Mouse (Mus musculus) layer of hippocampus, adult 9-11 months (tissue): ENCODE data around the gene Tgif2.
"Not testable (repeated sequence)": the region's sequence is repeated elsewhere in the genome, so short reads cannot be mapped to it uniquely, and the experiment has no call there.

Experiments used
- DNase-seq: peaks from one replicate; pipeline ENCODE4 v3.0.0; 2022

The Tgif2 gene

GRCm38 (mm10) chr2:156839319-156840191, at the start of gene Tgif2:
Gene Tgif2, plus strand, starts transcription at chr2:156840007.
- DNase-seq = no peak

GRCm38 (mm10) chr2:156798516-156798915, 41.3 kb upstream of the Tgif2 start:
- no peak for DNase-seq

- no peak for DNase-seq
These were observed 38.8 kb upstream of the Tgif2 start for GRCm38 (mm10) chr2:156801045-156801444.

GRCm38 (mm10) chr2:156802116-156802515, 37.7 kb upstream of the Tgif2 start:
- DNase-seq = not testable (repeated sequence)

- DNase-seq = no peak
These were observed 36.0 kb upstream of the Tgif2 start for GRCm38 (mm10) chr2:156803698-156804372.

GRCm38 (mm10) chr2:156804589-156804988, 35.2 kb upstream of the Tgif2 start:
- DNase-seq = no peak

- no peak for DNase-seq
These were observed 32.9 kb upstream of the Tgif2 start for GRCm38 (mm10) chr2:156806886-156807285.

- peak; percentile 38 for DNase-seq
These were observed 30.2 kb upstream of the Tgif2 start for GRCm38 (mm10) chr2:156809579-156809978.

GRCm38 (mm10) chr2:156810716-156811115, 29.1 kb upstream of the Tgif2 start:
- DNase-seq = no peak

- DNase-seq = no peak
These were observed 28.3 kb upstream of the Tgif2 start for GRCm38 (mm10) chr2:156811556-156811955.

GRCm38 (mm10) chr2:156814344-156814801, 25.4 kb upstream of the Tgif2 start:
- no peak for DNase-seq

GRCm38 (mm10) chr2:156814893-156815292, 24.9 kb upstream of the Tgif2 start:
- no peak for DNase-seq

- DNase-seq = no peak
These were observed 24.4 kb upstream of the Tgif2 start for GRCm38 (mm10) chr2:156815412-156815811.

GRCm38 (mm10) chr2:156816116-156816515, 23.7 kb upstream of the Tgif2 start:
- no peak for DNase-seq

- not testable (repeated sequence) for DNase-seq
These were observed 14.7 kb upstream of the Tgif2 start for GRCm38 (mm10) chr2:156825128-156825527.

- DNase-seq = no peak
These were observed 5.5 kb upstream of the Tgif2 start for GRCm38 (mm10) chr2:156834336-156834735.

- DNase-seq = no peak
These were observed 968 bp upstream of the Tgif2 start for GRCm38 (mm10) chr2:156838839-156839238.

GRCm38 (mm10) chr2:156840301-156841027, 657 bp downstream of the Tgif2 start:
- DNase-seq = no peak

GRCm38 (mm10) chr2:156841028-156841840, 1.4 kb downstream of the Tgif2 start:
- peak; percentile 58 for DNase-seq

- DNase-seq = no peak
These were observed 2.3 kb downstream of the Tgif2 start for GRCm38 (mm10) chr2:156841841-156842706.

GRCm38 (mm10) chr2:156842711-156843110, 2.9 kb downstream of the Tgif2 start:
- DNase-seq = no peak
